20 mouse cellular contexts compared by ENCODE assay signal in the genomic region with DNA sequence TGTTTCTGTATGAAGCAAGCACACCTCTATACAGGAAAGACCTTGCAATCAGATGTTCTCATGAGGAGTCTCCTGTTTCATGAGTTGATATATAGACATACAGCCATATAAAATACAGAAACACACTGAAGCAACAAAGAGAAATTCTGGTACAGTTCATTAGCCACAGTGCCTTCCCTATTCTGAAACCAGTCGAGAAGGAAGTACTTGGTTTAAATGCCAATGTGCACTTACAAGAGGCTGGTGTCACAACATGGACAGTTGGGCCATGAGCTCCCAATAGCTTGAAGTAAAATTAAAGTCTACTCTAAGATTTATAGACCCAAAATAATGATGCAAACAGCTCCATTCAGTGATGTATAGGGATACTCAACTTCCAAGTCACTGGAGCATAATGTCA.
DNase-seq lines count a peak whose midpoint lies in the region; ATAC-seq lines count a peak whose summit lies in the region.
"Had no signal": no experiment of that assay in that cellular context is flagged by ENCODE, and none has a peak within 500 bp of the region (broad histone marks: within the 10 kb centered on the region; RNA-seq: fewer than 3 reads in every experiment).

No protein-coding gene starts in this region.

- H3K36me3 ChIP-seq in forebrain, embryonic 16.5 days (ENCODE audit: control insufficient read depth, insufficient read depth): no peaks in the 10 kb centered on the region
- H3K36me3 ChIP-seq in hindbrain, embryonic 16.5 days (ENCODE audit: control insufficient read depth, insufficient read depth, low read length): no peaks in the 10 kb centered on the region
- H3K36me3 ChIP-seq: embryonic facial prominence, embryonic 10.5 days; embryonic facial prominence, embryonic 12.5 days; forebrain, embryonic 15.5 days had no signal

- ATAC-seq in granulocyte monocyte progenitor cell, adult 5-6 weeks (replicated peaks; ENCODE audit: poor library complexity, severe bottlenecking): peak; percentile 69
- ATAC-seq in megakaryocyte progenitor cell, adult 5-6 weeks (replicated peaks; ENCODE audit: poor library complexity): peak; percentile 70
- no peak for ATAC-seq in forebrain, embryonic 16.5 days
- ATAC-seq in hindbrain, embryonic 16.5 days: no peak
- ATAC-seq: forebrain, embryonic 13.5 days; forebrain, embryonic 15.5 days had no signal

- no peak overlapping the region for H3K9ac ChIP-seq in forebrain, embryonic 16.5 days (replicated peaks; ENCODE audit: low read depth, low read length)
- no peak overlapping the region for H3K9ac ChIP-seq in hindbrain, embryonic 16.5 days (ENCODE audit: low read depth, low read length)
- H3K9ac ChIP-seq: embryonic facial prominence, embryonic 12.5 days; forebrain, embryonic 13.5 days; forebrain, embryonic 15.5 days had no signal

- no peak overlapping the region for H3K4me3 ChIP-seq in forebrain, embryonic 16.5 days (replicated peaks; ENCODE audit: low read length)
- no peak overlapping the region for H3K4me3 ChIP-seq in hindbrain, embryonic 16.5 days (ENCODE audit: low read length)
- H3K4me3 ChIP-seq: embryonic facial prominence, embryonic 10.5 days; embryonic facial prominence, embryonic 12.5 days; forebrain, embryonic 13.5 days; forebrain, embryonic 15.5 days had no signal

- H3K27me3 ChIP-seq in forebrain, embryonic 16.5 days (replicated peaks; ENCODE audit: control insufficient read depth, insufficient read depth, low read length): no peaks in the 10 kb centered on the region
- no peaks in the 10 kb centered on the region for H3K27me3 ChIP-seq in hindbrain, embryonic 16.5 days (replicated peaks; ENCODE audit: control insufficient read depth, insufficient read depth, low read length)
- H3K27me3 ChIP-seq: embryonic facial prominence, embryonic 12.5 days; forebrain, embryonic 13.5 days; forebrain, embryonic 15.5 days had no signal

- H3K4me2 ChIP-seq in forebrain, embryonic 16.5 days (ENCODE audit: low read length): no peak overlapping the region
- no peak overlapping the region for H3K4me2 ChIP-seq in hindbrain, embryonic 16.5 days (ENCODE audit: low read length)
- H3K4me2 ChIP-seq: embryonic facial prominence, embryonic 12.5 days; forebrain, embryonic 13.5 days; forebrain, embryonic 15.5 days had no signal

- no peak overlapping the region for H3K27ac ChIP-seq in forebrain, embryonic 16.5 days (ENCODE audit: low read length)
- no peak overlapping the region for H3K27ac ChIP-seq in hindbrain, embryonic 16.5 days (ENCODE audit: low read depth, low read length)
- H3K27ac ChIP-seq: embryonic facial prominence, embryonic 10.5 days; embryonic facial prominence, embryonic 12.5 days; forebrain, embryonic 13.5 days; forebrain, embryonic 15.5 days had no signal

- 69% methylated on average over 1 of the region's 1 CpGs for WGBS in forebrain, embryonic 16.5 days
- 72% methylated on average over 1 of the region's 1 CpGs for WGBS in hindbrain, embryonic 16.5 days

- no peaks in the 10 kb centered on the region for H3K4me1 ChIP-seq in forebrain, embryonic 16.5 days (replicated peaks; ENCODE audit: control insufficient read depth, insufficient read depth, low read length)
- no peaks in the 10 kb centered on the region for H3K4me1 ChIP-seq in hindbrain, embryonic 16.5 days (ENCODE audit: control insufficient read depth, insufficient read depth, low read depth, low read length)
- H3K4me1 ChIP-seq: embryonic facial prominence, embryonic 10.5 days; forebrain, embryonic 13.5 days; forebrain, embryonic 15.5 days had no signal

- peak; percentile 4 for DNase-seq in heart, adult 11 months
- DNase-seq in heart, postnatal 4 days: no peak
- DNase-seq in 416B (ENCODE audit: low read depth): peak; percentile 29
- DNase-seq: adrenal gland, adult 2 months; adrenal gland, postnatal 10 days; adrenal gland, postnatal 25 days; cerebellum, adult 11 months; cerebellum, adult 18-20 months; cerebellum, adult 8-10 months; cerebellum, adult 9-11 months; cerebellum, postnatal 14 days; cerebellum, postnatal 36 days had no signal

- H3K9me3 ChIP-seq in forebrain, embryonic 16.5 days (ENCODE audit: control insufficient read depth, low read length): no peaks in the 10 kb centered on the region
- H3K9me3 ChIP-seq in hindbrain, embryonic 16.5 days (ENCODE audit: control insufficient read depth, low read length): no peaks in the 10 kb centered on the region
- H3K9me3 ChIP-seq: embryonic facial prominence, embryonic 10.5 days; embryonic facial prominence, embryonic 12.5 days; forebrain, embryonic 13.5 days; forebrain, embryonic 15.5 days had no signal

Comparison
In these comparisons a context has a peak if more than half of its experiments do, and no peak if none do; other contexts are left out.
1. ATAC-seq: peak in granulocyte monocyte progenitor cell, adult 5-6 weeks (single experiment) and megakaryocyte progenitor cell, adult 5-6 weeks (single experiment); none in forebrain, embryonic 16.5 days (single experiment) and hindbrain, embryonic 16.5 days (single experiment).